Mouse (Mus musculus) neural tube, embryonic 14.5 days (tissue): Measurements from ENCODE around the gene Il4i1. TPM values are rescaled to one million over a fixed set of nuclear protein-coding genes. Genes with fewer than 3 reads are reported as not detected.
"Not testable (repeated sequence)": the region's sequence is repeated elsewhere in the genome, so short reads cannot be mapped to it uniquely, and the experiment has no call there.

Experiments used
- ATAC-seq: fragments of 200-750 bp; cut with Nextera tagmentation; 2 replicates; pipeline ENCODE4 v1.8.0; 2017; ENCODE audit warnings: low read depth, mild to moderate bottlenecking, moderate TSS enrichment, moderate library complexity
- H3K27ac ChIP-seq: fragments of 300-500 bp; sonication (generic); 2 replicates; pipeline ENCODE4 v1.5.1; 2014; ENCODE audit warnings: low read depth, mild to moderate bottlenecking, control low read depth, low read length, moderate library complexity, mixed read lengths
- H3K27me3 ChIP-seq: fragments of 300-500 bp; sonication (generic); 2 replicates; pipeline ENCODE4 v1.6.1; 2014; ENCODE audit warnings: low read length; ENCODE audit not compliant: control insufficient read depth, insufficient read depth
- H3K36me3 ChIP-seq: fragments of 300-500 bp; sonication (generic); 2 replicates; pipeline ENCODE4 v1.6.1; 2014; ENCODE audit warnings: low read length, mixed read lengths; ENCODE audit not compliant: control insufficient read depth, insufficient read depth
- H3K4me1 ChIP-seq: fragments of 300-500 bp; sonication (generic); 2 replicates; pipeline ENCODE4 v1.6.1; 2014; ENCODE audit warnings: low read length; ENCODE audit not compliant: control insufficient read depth, insufficient read depth
- H3K4me2 ChIP-seq: fragments of 300-500 bp; sonication (generic); 2 replicates; pipeline ENCODE4 v1.6.1; 2014; ENCODE audit warnings: mild to moderate bottlenecking, low read depth, low read length, control low read depth
- H3K4me3 ChIP-seq: fragments of 300-500 bp; sonication (generic); 2 replicates; pipeline ENCODE4 v1.5.1; 2014; ENCODE audit warnings: low read depth, low read length, control low read depth, mixed read lengths
- H3K9ac ChIP-seq: fragments of 300-500 bp; sonication (generic); replicated peaks from 2 replicates; pipeline ENCODE4 v1.6.1; 2014; ENCODE audit warnings: low read depth, mild to moderate bottlenecking, control low read depth, low read length, mixed read lengths
- H3K9me3 ChIP-seq: fragments of 300-500 bp; sonication (generic); 2 replicates; pipeline ENCODE4 v1.6.1; 2016; ENCODE audit warnings: low read length; ENCODE audit not compliant: control insufficient read depth
- WGBS: fragments of 180-500 bp; shearing (Covaris S2); extraction: QIAGEN DNeasy Blood & Tissue Kit; methylation state at CpG from one replicate; pipeline ENCODE4 v1.1.7; 2014; 5-methylcytosine and 5-hydroxymethylcytosine counted together
- polyA plus RNA-seq: library from polyadenylated mRNA; unstranded; fragments of >200 nt; fragmentation: Nextera tagmentation; extraction: Ambion mirVana; gene quantifications from 2 replicates; pipeline ENCODE4 v1.2.1, GENCODE M21; 2014

Gene Il4i1
- polyA plus RNA-seq, 1 experiment from 2014 or later, result 1.7 TPM

GRCm38 (mm10) chr7:44869697-44870528, 53.7 kb downstream of the Il4i1 start, which contains the start of gene Ptov1:
Ptov1 (minus strand) TSS chr7:44869788.
- peak; percentile 94 for ATAC-seq
- peak within 1 kb of the TSS; percentile 99 for H3K9ac ChIP-seq
- H3K4me1 ChIP-seq, result peaks cover 37% of the 10 kb centered on the region
- H3K4me2 ChIP-seq, result peak within 1 kb of the TSS; percentile 100
- WGBS, result 10% methylated on average over 29 of the region's 29 CpGs
- peak within 1 kb of the TSS; percentile 98 for H3K4me3 ChIP-seq
- peaks cover 10% of the 10 kb centered on the region; the same call in 1 of the 2 replicates for H3K36me3 ChIP-seq
- peaks cover 2% of the 10 kb centered on the region; the same call in 1 of the 2 replicates for H3K27me3 ChIP-seq
- no peaks in the 10 kb centered on the region for H3K9me3 ChIP-seq
- peak within 1 kb of the TSS; percentile 100 for H3K27ac ChIP-seq

DNA sequence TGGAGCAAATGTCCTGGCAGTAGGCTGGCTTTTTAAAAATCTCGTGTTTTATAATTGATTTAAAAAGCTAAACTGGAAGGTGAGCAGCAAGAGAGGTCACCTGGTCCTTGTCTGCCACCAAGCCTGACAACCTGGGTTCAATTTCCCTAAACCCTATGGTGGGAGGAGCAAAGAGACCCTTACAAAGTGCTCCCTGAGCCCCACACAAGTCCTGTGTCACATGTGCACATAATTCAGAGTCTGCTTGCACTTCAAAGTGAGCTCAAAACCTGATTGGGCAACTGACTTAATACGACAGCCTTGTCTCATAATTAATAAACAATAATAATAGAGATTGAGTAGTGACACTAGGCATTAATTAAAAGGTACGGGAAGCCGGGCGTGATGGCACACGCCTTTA, 54.4 kb downstream of the Il4i1 start:
- Histone ChIP-seq H3K4me1 (peaks cover 35% of the 10 kb centered on the region), H3K27ac (peak overlapping the region; percentile 100), H3K9me3 (no peaks in the 10 kb centered on the region), H3K27me3 (peaks cover 2% of the 10 kb centered on the region; the same call in 1 of the 2 replicates), H3K36me3 (peaks cover 5% of the 10 kb centered on the region; the same call in 1 of the 2 replicates), H3K4me2 (peak overlapping the region; percentile 100), H3K9ac (peak overlapping the region; percentile 35; the same call in 1 of the 2 replicates), H3K4me3 (peak overlapping the region; percentile 98)
- ATAC-seq, result no peak
- 83% methylated on average over 6 of the region's 6 CpGs for WGBS

GRCm38 (mm10) chr7:44871181-44871580, 55.0 kb downstream of the Il4i1 start:
- Histone ChIP-seq H3K9ac (no peak overlapping the region), H3K4me1 (peaks cover 30% of the 10 kb centered on the region), H3K27ac (no peak overlapping the region), H3K4me3 (no peak overlapping the region), H3K36me3 (0 out of 2 replicates have a peak, but pooled peaks cover 5% of the 10 kb centered on the region), H3K27me3 (peaks cover 2% of the 10 kb centered on the region; the same call in 1 of the 2 replicates), H3K9me3 (no peaks in the 10 kb centered on the region), H3K4me2 (no peak overlapping the region)
- WGBS, result 33% methylated on average over 1 of the region's 1 CpGs
- ATAC-seq, result no peak

- not testable (repeated sequence) for H3K36me3 ChIP-seq, H3K27me3 ChIP-seq, H3K9ac ChIP-seq, H3K9me3 ChIP-seq, H3K4me2 ChIP-seq, ATAC-seq, H3K27ac ChIP-seq, H3K4me3 ChIP-seq
- H3K4me1 ChIP-seq, result peaks cover 24% of the 10 kb centered on the region
- WGBS, result 88% methylated on average over 2 of the region's 2 CpGs
Measured at GRCm38 (mm10) chr7:44871774-44872173, 55.6 kb downstream of the Il4i1 start.

- H3K36me3 ChIP-seq, result peaks cover 61% of the 10 kb centered on the region
- WGBS, result 90% methylated on average over 14 of the region's 14 CpGs
- no peak for ATAC-seq
- H3K27ac ChIP-seq, result no peak overlapping the region
- H3K4me3 ChIP-seq, result no peak overlapping the region
- no peak overlapping the region for H3K9ac ChIP-seq
- H3K4me1 ChIP-seq, result no peaks in the 10 kb centered on the region
- no peaks in the 10 kb centered on the region for H3K27me3 ChIP-seq
- H3K4me2 ChIP-seq, result no peak overlapping the region
- no peaks in the 10 kb centered on the region for H3K9me3 ChIP-seq
Measured at GRCm38 (mm10) chr7:44877833-44878232, 61.6 kb downstream of the Il4i1 start.

DNA sequence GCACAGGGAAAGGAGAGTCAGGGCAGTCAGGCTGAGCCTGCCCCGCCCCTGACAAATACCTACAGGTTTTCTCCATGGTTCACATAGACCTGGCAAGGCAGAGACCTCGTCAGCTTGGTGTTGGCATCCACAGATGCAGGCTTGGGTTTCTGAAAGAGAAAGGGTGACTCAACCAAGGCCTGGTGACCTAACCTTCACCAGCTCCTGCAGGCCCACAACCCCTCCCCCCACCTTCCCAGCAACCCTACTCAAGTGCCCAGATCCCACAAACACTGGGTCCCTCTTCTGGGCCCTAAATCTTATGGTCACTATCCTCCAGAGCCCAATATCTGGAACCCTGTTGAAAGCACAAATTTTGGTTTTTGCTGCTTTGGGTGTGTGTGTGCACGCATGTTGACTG, 66.8 kb downstream of the Il4i1 start:
- Histone ChIP-seq H3K4me2 (no peak overlapping the region), H3K4me3 (no peak overlapping the region), H3K9me3 (no peaks in the 10 kb centered on the region), H3K9ac (no peak overlapping the region), H3K27ac (no peak overlapping the region), H3K27me3 (no peaks in the 10 kb centered on the region), H3K4me1 (no peaks in the 10 kb centered on the region), H3K36me3 (peaks cover 74% of the 10 kb centered on the region)
- 93% methylated on average over 3 of the region's 3 CpGs for WGBS
- no peak for ATAC-seq

- Histone ChIP-seq H3K4me1 (0 out of 2 replicates have a peak, but pooled peaks cover 3% of the 10 kb centered on the region), H3K4me2 (no peak overlapping the region), H3K27ac (no peak overlapping the region), H3K4me3 (no peak overlapping the region), H3K36me3 (peaks cover 63% of the 10 kb centered on the region), H3K9me3 (no peaks in the 10 kb centered on the region), H3K27me3 (no peaks in the 10 kb centered on the region), H3K9ac (no peak overlapping the region)
- ATAC-seq, result no peak
- 100% methylated on average over 5 of the region's 5 CpGs for WGBS
Measured at GRCm38 (mm10) chr7:44884637-44885036, 68.5 kb downstream of the Il4i1 start.

- Histone ChIP-seq H3K27me3 (no peaks in the 10 kb centered on the region), H3K4me3 (no peak overlapping the region), H3K4me1 (peaks cover 16% of the 10 kb centered on the region; the same call in 1 of the 2 replicates), H3K36me3 (peaks cover 40% of the 10 kb centered on the region), H3K9me3 (no peaks in the 10 kb centered on the region), H3K9ac (no peak overlapping the region), H3K4me2 (no peak overlapping the region), H3K27ac (no peak overlapping the region)
- 91% methylated on average over 7 of the region's 7 CpGs for WGBS
- ATAC-seq, result no peak
Measured at GRCm38 (mm10) chr7:44886964-44887363, 70.8 kb downstream of the Il4i1 start.
